Mouse (Mus musculus): ENCODE results near the gene March6.

- TF ChIP-seq ZC3H11A (IDR thresholded peaks at IDR 0.05; ENCODE audit: borderline replicate concordance, low read depth, low read length) (no peak), ZNF384 (IDR thresholded peaks at IDR 0.05; ENCODE audit: low read depth, low read length) (no peak), MAFK (IDR thresholded peaks at IDR 0.05; ENCODE audit: insufficient read depth, low read depth, low read length) (no peak), CHD2 (IDR thresholded peaks at IDR 0.05; ENCODE audit: low read depth, low read length) (no peak)
These were observed 34.9 kb upstream of the March6 start for GRCm38 (mm10) chr15:31565786-31566185.

Measured in ES-E14 (cell line).